In the genomic region with DNA sequence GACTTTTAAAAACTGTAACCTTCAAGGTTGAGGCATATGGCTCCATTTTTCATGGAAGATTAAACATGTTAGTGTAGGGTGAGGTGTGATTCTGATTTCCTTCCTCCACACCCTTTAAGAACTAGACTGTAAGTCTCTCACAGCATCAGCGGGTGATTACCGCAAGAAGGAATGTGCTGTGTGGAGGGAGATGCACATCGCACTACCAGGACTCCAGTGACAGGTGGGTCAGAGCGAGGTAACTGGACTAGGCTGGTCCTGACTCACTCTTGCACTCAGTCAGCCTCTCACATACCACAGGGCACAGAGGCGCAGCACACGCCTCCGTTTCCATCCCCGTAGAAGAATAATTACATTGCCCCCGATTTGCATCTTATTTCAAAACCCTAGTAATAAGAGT, we compare ENCODE assay signal across 18 mouse cellular contexts. TPM values are rescaled to one million over a fixed set of nuclear protein-coding genes. Genes with fewer than 3 reads are reported as not detected.
DNase-seq lines count a peak whose midpoint lies in the region; ATAC-seq and TF ChIP-seq lines count a peak whose summit lies in the region.
"Had no signal": no experiment of that assay in that cellular context is flagged by ENCODE, and none has a peak within 500 bp of the region (broad histone marks: within the 10 kb centered on the region; RNA-seq: fewer than 3 reads in every experiment).

No protein-coding gene starts in this region.

- H3K27me3 ChIP-seq in heart, embryonic 11.5 days (ENCODE audit: control insufficient read depth, insufficient read depth, low read length): no peaks in the 10 kb centered on the region
- H3K27me3 ChIP-seq in Patski: no peaks in the 10 kb centered on the region
- H3K27me3 ChIP-seq in limb, embryonic 14.5 days (ENCODE audit: control insufficient read depth, insufficient read depth, low read length): no peaks in the 10 kb centered on the region
- no peaks in the 10 kb centered on the region for H3K27me3 ChIP-seq in stomach, postnatal 0 days (ENCODE audit: control insufficient read depth, insufficient read depth, low read length)
- H3K27me3 ChIP-seq: CH12.LX; forebrain, embryonic 15.5 days; heart, embryonic 12.5 days; hindbrain, embryonic 15.5 days had no signal

- no peak overlapping the region for H3K27ac ChIP-seq in heart, embryonic 11.5 days (ENCODE audit: low read depth, low read length)
- H3K27ac ChIP-seq in limb, embryonic 14.5 days (replicated peaks; ENCODE audit: low read depth, low read length): no peak overlapping the region
- H3K27ac ChIP-seq in stomach, postnatal 0 days (replicated peaks): no peak overlapping the region
- H3K27ac ChIP-seq: embryonic facial prominence, embryonic 10.5 days; forebrain, embryonic 15.5 days; hindbrain, embryonic 15.5 days had no signal

- no peak overlapping the region for H3K9ac ChIP-seq in heart, embryonic 11.5 days (ENCODE audit: low read depth, low read length)
- no peak overlapping the region for H3K9ac ChIP-seq in limb, embryonic 14.5 days (ENCODE audit: low read depth, low read length, severe bottlenecking)
- no peak overlapping the region for H3K9ac ChIP-seq in stomach, postnatal 0 days (ENCODE audit: low read length)
- H3K9ac ChIP-seq: forebrain, embryonic 15.5 days; heart, embryonic 12.5 days; hindbrain, embryonic 15.5 days had no signal

- H3K4me3 ChIP-seq in heart, embryonic 11.5 days (ENCODE audit: low read depth, low read length): no peak overlapping the region
- no peak overlapping the region for H3K4me3 ChIP-seq in limb, embryonic 14.5 days (replicated peaks; ENCODE audit: low read length)
- no peak overlapping the region for H3K4me3 ChIP-seq in stomach, postnatal 0 days (ENCODE audit: low read depth, low read length)
- H3K4me3 ChIP-seq: embryonic facial prominence, embryonic 10.5 days; forebrain, embryonic 15.5 days; heart, embryonic 12.5 days; hindbrain, embryonic 15.5 days had no signal

- H3K36me3 ChIP-seq in heart, embryonic 11.5 days (ENCODE audit: control insufficient read depth, insufficient read depth, low read length): no peaks in the 10 kb centered on the region
- H3K36me3 ChIP-seq in limb, embryonic 14.5 days (ENCODE audit: control insufficient read depth, insufficient read depth, low read length): no peaks in the 10 kb centered on the region; the same call in 1 of the 2 replicates
- no peaks in the 10 kb centered on the region for H3K36me3 ChIP-seq in stomach, postnatal 0 days (ENCODE audit: control insufficient read depth, insufficient read depth, low read length)
- H3K36me3 ChIP-seq: embryonic facial prominence, embryonic 10.5 days; forebrain, embryonic 15.5 days; heart, embryonic 12.5 days; hindbrain, embryonic 15.5 days had no signal

- in situ Hi-C loops in Patski (cut with MboI; ENCODE audit: low pct_unique_long_range_greater_than_20kb): no loop called here

- no peak for ATAC-seq in heart, embryonic 11.5 days (replicated peaks; ENCODE audit: insufficient number of reproducible peaks, low FRiP score, low TSS enrichment)
- peak; percentile 26 for ATAC-seq in Patski
- no peak for ATAC-seq in limb, embryonic 14.5 days (ENCODE audit: low FRiP score, low read depth)
- ATAC-seq in stomach, postnatal 0 days (ENCODE audit: low FRiP score, low TSS enrichment): peak; percentile 59; the same call in 1 of the 2 replicates
- no peak for ATAC-seq in megakaryocyte progenitor cell, adult 5-6 weeks (replicated peaks; ENCODE audit: poor library complexity)
- ATAC-seq: forebrain, embryonic 15.5 days had no signal

- H3K4me1 ChIP-seq in heart, embryonic 11.5 days (ENCODE audit: control insufficient read depth, insufficient read depth, low read length): peaks cover 18% of the 10 kb centered on the region
- H3K4me1 ChIP-seq in limb, embryonic 14.5 days (ENCODE audit: control insufficient read depth, insufficient read depth, low read length): peaks cover 33% of the 10 kb centered on the region
- no peaks in the 10 kb centered on the region for H3K4me1 ChIP-seq in stomach, postnatal 0 days (replicated peaks; ENCODE audit: control insufficient read depth, insufficient read depth)
- H3K4me1 ChIP-seq: forebrain, embryonic 15.5 days; hindbrain, embryonic 15.5 days had no signal

- H3K9me3 ChIP-seq in heart, embryonic 11.5 days (replicated peaks; ENCODE audit: control insufficient read depth, low read length): no peaks in the 10 kb centered on the region
- no peaks in the 10 kb centered on the region for H3K9me3 ChIP-seq in limb, embryonic 14.5 days (ENCODE audit: control insufficient read depth, low read length)
- no peaks in the 10 kb centered on the region for H3K9me3 ChIP-seq in stomach, postnatal 0 days (ENCODE audit: control insufficient read depth, low read length)
- H3K9me3 ChIP-seq: embryonic facial prominence, embryonic 10.5 days; forebrain, embryonic 15.5 days; heart, embryonic 12.5 days; hindbrain, embryonic 15.5 days had no signal

- no peak for TF ChIP-seq CTCF in Patski (IDR thresholded peaks at IDR 0.05)
- TF ChIP-seq CTCF in stomach, postnatal 0 days (IDR thresholded peaks at IDR 0.05; ENCODE audit: low read depth): no peak

- TF ChIP-seq EP300 in stomach, postnatal 0 days (optimal IDR thresholded peaks at IDR 0.05): no peak

- no peak for TF ChIP-seq POLR2A in limb, embryonic 14.5 days (IDR thresholded peaks at IDR 0.05; ENCODE audit: borderline replicate concordance, extremely low read depth, insufficient read depth, insufficient read length)

- no peak overlapping the region for H3K4me2 ChIP-seq in heart, embryonic 11.5 days
- peak overlapping the region; percentile 16; the same call in 1 of the 2 replicates for H3K4me2 ChIP-seq in limb, embryonic 14.5 days (replicated peaks; ENCODE audit: low read depth, low read length, severe bottlenecking)
- no peak overlapping the region for H3K4me2 ChIP-seq in stomach, postnatal 0 days (replicated peaks; ENCODE audit: low read depth)
- H3K4me2 ChIP-seq: forebrain, embryonic 15.5 days; heart, embryonic 12.5 days; hindbrain, embryonic 15.5 days had no signal

- CTCF ChIA-PET in Patski (lab: Charles Lee): no interaction called here

- WGBS in heart, embryonic 11.5 days (ENCODE audit: insufficient replicate concordance): 82% methylated on average over 9 of the region's 9 CpGs
- WGBS in limb, embryonic 14.5 days: 65% methylated on average over 9 of the region's 9 CpGs
- 76% methylated on average over 9 of the region's 9 CpGs for WGBS in stomach, postnatal 0 days

- DNase-seq in heart, adult 11 months: peak; percentile 71
- no peak for DNase-seq in Patski (ENCODE audit: low read depth, low spot score)
- no peak for DNase-seq in limb, embryonic 14.5 days (ENCODE audit: low spot score)
- DNase-seq in stomach, postnatal 0 days (ENCODE audit: low spot score): no peak
- DNase-seq in adipocyte (ENCODE audit: low spot score): no peak
- DNase-seq: adrenal gland, postnatal 25 days; cerebellum, adult 18-20 months; cerebellum, postnatal 10 days; gastrocnemius, postnatal 36 days; heart, adult 18-20 months; heart, postnatal 36 days had no signal

- POLR2A ChIA-PET in Patski (lab: Charles Lee): no interaction called here

RNA-seq across cellular contexts. Expression of a gene that starts 23.7 kb away (rescaled TPM):
- 18.7 and 23.6 TPM in 2 replicates for polyA plus RNA-seq in heart, embryonic 11.5 days (2014; fragmentation: Nextera tagmentation; extraction: Ambion mirVana)
- polyA plus RNA-seq in Patski (2021): 79.3 TPM
- 48.6 and 49.8 TPM in 2 replicates for polyA plus RNA-seq in limb, embryonic 14.5 days (2012; rRNA removed)
- polyA plus RNA-seq in limb, embryonic 14.5 days (2014; fragmentation: Nextera tagmentation; extraction: Ambion mirVana): 64.9 and 67.1 TPM in 2 replicates
- polyA plus RNA-seq in stomach, postnatal 0 days (2015; fragmentation: Nextera tagmentation; extraction: Ambion mirVana): 17.1 and 17.2 TPM in 2 replicates
- 4.8 and 8.8 TPM in 2 replicates for total RNA-seq in megakaryocyte progenitor cell, adult 5-6 weeks (2015)
- 3.9 and 7.4 TPM in 2 replicates for total RNA-seq in megakaryocyte progenitor cell, adult 5-6 weeks (2017)

Comparison
In these comparisons a context has a peak if more than half of its experiments do, and no peak if none do; other contexts are left out.
1. ATAC-seq: peak in Patski (single experiment) and stomach, postnatal 0 days (single experiment); none in heart, embryonic 11.5 days (single experiment), limb, embryonic 14.5 days (single experiment) and megakaryocyte progenitor cell, adult 5-6 weeks (single experiment).